Mouse (Mus musculus) MEL (cell line): ENCODE measurements at regions not wholly inside any gene's neighbourhood (a gene's known extent, or its start where the extent isn't known, plus 50 kb on each side); places are given as distances from the start of the nearest gene placed in this dataset.

ENCODE experiments used
- DNase-seq: peaks from one replicate; pipeline ENCODE4 v3.0.0; 2011; ENCODE audit warnings: low read depth, low spot score
- H3K27ac ChIP-seq: 2 replicates; pipeline ENCODE4 v1.5.1; 2012; ENCODE audit warnings: low read depth, mild to moderate bottlenecking, control low read depth, low read length, moderate library complexity; ENCODE audit not compliant: control insufficient read depth
- H3K27me3 ChIP-seq, 2 experiments: fragments of 150-350 bp in 1 of 2; sonication (generic) in 1 of 2; 2 replicates each; pipeline ENCODE4 v1.6.1; 2012; ENCODE audit warnings: low read length in 2 of 2, mild to moderate bottlenecking in 2 of 2, improper control_type of control experiment in 1 of 2, moderate library complexity in 1 of 2; ENCODE audit not compliant: insufficient read depth in 2 of 2, control insufficient read depth in 1 of 2
- H3K36me3 ChIP-seq, 2 experiments: 2 replicates each; pipeline ENCODE4 v1.6.1; 2012 to 2014; ENCODE audit warnings: low read length in 2 of 2, improper control_type of control experiment in 1 of 2, inconsistent platforms in 1 of 2, mild to moderate bottlenecking in 1 of 2; ENCODE audit not compliant: insufficient read depth in 2 of 2, control insufficient read depth in 1 of 2
- H3K4me1 ChIP-seq, 2 experiments: fragments of 150-350 bp in 1 of 2; sonication (generic) in 1 of 2; 2 replicates each; pipeline ENCODE4 v1.6.1; 2012; ENCODE audit warnings: low read length in 2 of 2, improper control_type of control experiment in 1 of 2, mild to moderate bottlenecking in 1 of 2; ENCODE audit not compliant: insufficient read depth in 2 of 2, control insufficient read depth in 1 of 2
- H3K4me3 ChIP-seq, 2 experiments: fragments of 150-350 bp in 1 of 2; sonication (generic) in 1 of 2; 2 replicates each; pipeline ENCODE4 v1.5.1; 2012; ENCODE audit warnings: low read depth in 2 of 2, low read length in 2 of 2, mild to moderate bottlenecking in 2 of 2, moderate library complexity in 2 of 2, control low read depth in 1 of 2, improper control_type of control experiment in 1 of 2; ENCODE audit not compliant: control insufficient read depth in 1 of 2, insufficient read depth in 1 of 2
- H3K79me2 ChIP-seq: 2 replicates; pipeline ENCODE4 v1.6.1; 2012; ENCODE audit warnings: mild to moderate bottlenecking, low read length, moderate library complexity; ENCODE audit not compliant: control insufficient read depth, poor library complexity, insufficient read depth
- H3K9ac ChIP-seq: 2 replicates; pipeline ENCODE4 v1.6.1; 2012; ENCODE audit warnings: low read depth, mild to moderate bottlenecking, control low read depth, low read length, moderate library complexity; ENCODE audit not compliant: control insufficient read depth, poor library complexity, severe bottlenecking
- H3K9me3 ChIP-seq: fragments of 150-350 bp; sonication (generic); replicated peaks from 2 replicates; pipeline ENCODE4 v1.6.1; 2012; ENCODE audit warnings: mild to moderate bottlenecking, low read length, improper control_type of control experiment, moderate library complexity; ENCODE audit not compliant: insufficient read depth
- BHLHE40 ChIP-seq: IDR thresholded peaks from 2 replicates; pipeline ENCODE4 v1.6.1; 2012; ENCODE audit warnings: low read depth, mild to moderate bottlenecking, inconsistent platforms, low read length, improper control_type of control experiment, borderline replicate concordance
- CHD1 ChIP-seq: IDR thresholded peaks from 2 replicates; pipeline ENCODE4 v1.6.1; 2012; ENCODE audit warnings: low read depth, mild to moderate bottlenecking, inconsistent platforms, low read length, improper control_type of control experiment
- CHD2 ChIP-seq: IDR thresholded peaks from 2 replicates; pipeline ENCODE4 v1.6.1; 2011; ENCODE audit warnings: low read length, improper control_type of control experiment
- CTCF ChIP-seq, 3 experiments: IDR thresholded peaks in 2 of 3; conservative IDR thresholded peaks in 1 of 3; 2 replicates each; pipeline ENCODE4 v1.5.1; 2011 to 2012; ENCODE audit warnings: low read length in 3 of 3, low read depth in 2 of 3, mild to moderate bottlenecking in 2 of 3, improper control_type of control experiment in 1 of 3, inconsistent platforms in 1 of 3, mixed read lengths in 1 of 3, moderate library complexity in 1 of 3; ENCODE audit not compliant: control insufficient read depth in 1 of 3, insufficient read depth in 1 of 3, poor library complexity in 1 of 3, severe bottlenecking in 1 of 3
- EP300 ChIP-seq, 2 experiments: IDR thresholded peaks; 2 replicates each; pipeline ENCODE4 v1.6.1; 2011; ENCODE audit warnings: improper control_type of control experiment in 2 of 2, low read length in 2 of 2, low read depth in 1 of 2, mild to moderate bottlenecking in 1 of 2
- ETS1 ChIP-seq: IDR thresholded peaks from 2 replicates; pipeline ENCODE4 v1.6.1; 2012; ENCODE audit warnings: low read depth, mild to moderate bottlenecking, inconsistent platforms, low read length, improper control_type of control experiment, moderate library complexity
- GABPA ChIP-seq: IDR thresholded peaks from 2 replicates; pipeline ENCODE4 v1.6.1; 2012; ENCODE audit warnings: low read depth, mild to moderate bottlenecking, inconsistent platforms, low read length, improper control_type of control experiment, moderate library complexity
- JUND ChIP-seq: IDR thresholded peaks from 2 replicates; pipeline ENCODE4 v1.6.1; 2011; ENCODE audit warnings: low read depth, mild to moderate bottlenecking, improper control_type of control experiment, low read length
- MAFK ChIP-seq: IDR thresholded peaks from 2 replicates; pipeline ENCODE4 v1.6.1; 2011; ENCODE audit warnings: low read depth, mild to moderate bottlenecking, low read length, improper control_type of control experiment, borderline replicate concordance
- MAX ChIP-seq: IDR thresholded peaks from 2 replicates; pipeline ENCODE4 v1.6.1; 2011; ENCODE audit warnings: low read length, improper control_type of control experiment
- MAZ ChIP-seq: IDR thresholded peaks from 2 replicates; pipeline ENCODE4 v1.6.1; 2012; ENCODE audit warnings: low read depth, mild to moderate bottlenecking, inconsistent platforms, low read length, improper control_type of control experiment
- MEF2A ChIP-seq: IDR thresholded peaks from 2 replicates; pipeline ENCODE4 v1.6.1; 2014; ENCODE audit warnings: low read depth, mild to moderate bottlenecking, inconsistent platforms, low read length, improper control_type of control experiment; ENCODE audit not compliant: poor library complexity, insufficient replicate concordance, severe bottlenecking; ENCODE audit errors: extremely low read depth
- MXI1 ChIP-seq: IDR thresholded peaks from 2 replicates; pipeline ENCODE4 v1.6.1; 2011; ENCODE audit warnings: mild to moderate bottlenecking, low read depth, low read length, improper control_type of control experiment
- MYC ChIP-seq: IDR thresholded peaks from 2 replicates; pipeline ENCODE4 v1.6.1; 2011; ENCODE audit warnings: low read depth, mild to moderate bottlenecking, low read length, improper control_type of control experiment, moderate library complexity
- POLR2AphosphoS2 ChIP-seq: IDR thresholded peaks from 2 replicates; pipeline ENCODE4 v1.6.1; 2011; ENCODE audit warnings: low read length, improper control_type of control experiment
- RAD21 ChIP-seq: IDR thresholded peaks from 2 replicates; pipeline ENCODE4 v1.6.1; 2011; ENCODE audit warnings: mild to moderate bottlenecking, low read depth, low read length, improper control_type of control experiment
- RCOR1 ChIP-seq: IDR thresholded peaks from 2 replicates; pipeline ENCODE4 v1.6.1; 2012; ENCODE audit warnings: low read depth, mild to moderate bottlenecking, inconsistent platforms, low read length, improper control_type of control experiment
- TAL1 ChIP-seq: IDR thresholded peaks from 2 replicates; pipeline ENCODE4 v1.6.1; 2012; ENCODE audit warnings: mild to moderate bottlenecking, inconsistent platforms, low read length, moderate library complexity, mixed read lengths
- TCF12 ChIP-seq: IDR thresholded peaks from 2 replicates; pipeline ENCODE4 v1.6.1; 2014; ENCODE audit warnings: low read depth, mild to moderate bottlenecking, inconsistent platforms, low read length, improper control_type of control experiment, moderate library complexity
- UBTF ChIP-seq: IDR thresholded peaks from 2 replicates; pipeline ENCODE4 v1.6.1; 2012; ENCODE audit warnings: low read depth, mild to moderate bottlenecking, inconsistent platforms, low read length, improper control_type of control experiment, moderate library complexity, borderline replicate concordance; ENCODE audit not compliant: insufficient read depth
- USF1 ChIP-seq: IDR thresholded peaks from 2 replicates; pipeline ENCODE4 v1.6.1; 2014; ENCODE audit warnings: low read depth, mild to moderate bottlenecking, inconsistent platforms, low read length, improper control_type of control experiment, moderate library complexity
- USF2 ChIP-seq, 2 experiments: IDR thresholded peaks; 2 replicates each; pipeline ENCODE4 v1.6.1; 2011 to 2012; ENCODE audit warnings: improper control_type of control experiment in 2 of 2, low read length in 2 of 2, borderline replicate concordance in 1 of 2, inconsistent platforms in 1 of 2, low read depth in 1 of 2, mild to moderate bottlenecking in 1 of 2; ENCODE audit not compliant: insufficient read depth in 1 of 2
- ZKSCAN1 ChIP-seq: IDR thresholded peaks from 2 replicates; pipeline ENCODE4 v1.6.1; 2012; ENCODE audit warnings: low read depth, mild to moderate bottlenecking, inconsistent platforms, low read length, improper control_type of control experiment, moderate library complexity
- ZMIZ1 ChIP-seq: IDR thresholded peaks from 2 replicates; pipeline ENCODE4 v1.6.1; 2012; ENCODE audit warnings: low read depth, mild to moderate bottlenecking, inconsistent platforms, low read length, improper control_type of control experiment, moderate library complexity
- ZNF384 ChIP-seq: IDR thresholded peaks from 2 replicates; pipeline ENCODE4 v1.6.1; 2012; ENCODE audit warnings: low read depth, mild to moderate bottlenecking, inconsistent platforms, low read length, improper control_type of control experiment

- Histone ChIP-seq H3K9me3 (no peaks in the 10 kb centered on the region), H3K27me3 (no peaks in the 10 kb centered on the region)
Measured at GRCm38 (mm10) chr11:112874239-112874638, 92.2 kb downstream of the Sox9 start.

GRCm38 (mm10) chr11:112876226-112876625, 94.2 kb downstream of the Sox9 start:
- Histone ChIP-seq H3K4me1 (no peaks in the 10 kb centered on the region), H3K79me2 (no peaks in the 10 kb centered on the region), H3K27ac (no peak overlapping the region), H3K4me3 (no peak overlapping the region), H3K36me3 (no peaks in the 10 kb centered on the region), H3K9me3 (no peaks in the 10 kb centered on the region), H3K27me3 (no peaks in the 10 kb centered on the region), H3K9ac (no peak overlapping the region)
- no peak for TF ChIP-seq BHLHE40
- no peak for TF ChIP-seq POLR2AphosphoS2
- no peak for TF ChIP-seq ZNF384
- no peak for TF ChIP-seq MXI1
- no peak for TF ChIP-seq RAD21
- TF ChIP-seq USF2 (IDR thresholded peaks at IDR 0.05; ENCODE audit: borderline replicate concordance in 1 of 2, insufficient read depth in 1 of 2, low read depth in 1 of 2, low read length in 2 of 2), result no peak
- no peak for TF ChIP-seq TAL1
- no peak for TF ChIP-seq MAZ
- no peak for TF ChIP-seq EP300 (IDR thresholded peaks at IDR 0.05; ENCODE audit: low read depth in 1 of 2, low read length in 2 of 2)
- TF ChIP-seq CHD1, result no peak
- no peak for TF ChIP-seq MAX
- no peak for TF ChIP-seq ETS1
- no peak for TF ChIP-seq MYC
- TF ChIP-seq UBTF, result no peak
- DNase-seq, result no peak

More at GRCm38 (mm10) chr11:112874239-112874638, 92.2 kb downstream of the Sox9 start:
- Histone ChIP-seq H3K4me3 (no peak overlapping the region), H3K79me2 (no peaks in the 10 kb centered on the region), H3K9ac (no peak overlapping the region), H3K36me3 (no peaks in the 10 kb centered on the region), H3K27ac (no peak overlapping the region), H3K4me1 (no peaks in the 10 kb centered on the region)
- no peak for DNase-seq
- TF ChIP-seq USF1 (no peak), GABPA (no peak), CHD1 (no peak), MAX (no peak), MYC (no peak), CHD2 (no peak), RCOR1 (no peak), ZKSCAN1 (no peak), MAFK (no peak), TCF12 (no peak), ZMIZ1 (no peak), BHLHE40 (no peak), CTCF (IDR thresholded peaks at IDR 0.05 in 2 of 3, conservative IDR thresholded peaks at IDR 0.05 in 1 of 3; ENCODE audit: control insufficient read depth in 1 of 3, insufficient read depth in 1 of 3, low read depth in 2 of 3, low read length in 3 of 3, poor library complexity in 1 of 3, severe bottlenecking in 1 of 3) (no peak), RAD21 (no peak), POLR2AphosphoS2 (no peak), USF2 (IDR thresholded peaks at IDR 0.05; ENCODE audit: borderline replicate concordance in 1 of 2, insufficient read depth in 1 of 2, low read depth in 1 of 2, low read length in 2 of 2) (no peak), JUND (no peak), MEF2A (no peak)
